Mouse (Mus musculus) ES-E14 (cell line): ENCODE results near the gene Fanca. TPM values are rescaled to one million over a fixed set of nuclear protein-coding genes. Genes with fewer than 3 reads are reported as not detected.

Experiments used
- DNase-seq: peaks from one replicate; pipeline ENCODE4 v3.0.0-alpha.2; 2013; ENCODE audit warnings: low read depth, low spot score
- H3K27ac ChIP-seq: 2 replicates; pipeline ENCODE4 v1.5.1; 2012; ENCODE audit warnings: low read depth, mild to moderate bottlenecking, low read length, moderate library complexity, mixed read lengths; ENCODE audit not compliant: poor library complexity, insufficient read depth, severe bottlenecking
- H3K36me3 ChIP-seq: 2 replicates; pipeline ENCODE4 v1.6.1; 2012; ENCODE audit warnings: mild to moderate bottlenecking, low read length, moderate library complexity, mixed read lengths; ENCODE audit not compliant: control insufficient read depth, poor library complexity, insufficient read depth, severe bottlenecking
- H3K4me1 ChIP-seq, 2 experiments: fragments of 150-350 bp in 1 of 2; sonication (generic) in 1 of 2; 2 replicates each; pipeline ENCODE4 v1.6.1; 2012; ENCODE audit warnings: low read length in 2 of 2, mild to moderate bottlenecking in 1 of 2, mixed read lengths in 1 of 2; ENCODE audit not compliant: control insufficient read depth in 2 of 2, insufficient read depth in 2 of 2, poor library complexity in 1 of 2
- H3K4me3 ChIP-seq, 2 experiments: fragments of 150-350 bp in 1 of 2; sonication (generic) in 1 of 2; 2 replicates each; pipeline ENCODE4 v1.5.1; 2012; ENCODE audit warnings: low read length in 2 of 2, low read depth in 1 of 2, mild to moderate bottlenecking in 1 of 2, mixed read lengths in 1 of 2; ENCODE audit not compliant: insufficient read depth in 1 of 2, poor library complexity in 1 of 2, severe bottlenecking in 1 of 2
- H3K9ac ChIP-seq: 2 replicates; pipeline ENCODE4 v1.6.1; 2012; ENCODE audit warnings: low read depth, mild to moderate bottlenecking, low read length, mixed read lengths; ENCODE audit not compliant: poor library complexity, insufficient read depth, severe bottlenecking
- H3K9me3 ChIP-seq: fragments of 150-350 bp; sonication (generic); 2 replicates; pipeline ENCODE4 v1.6.1; 2012; ENCODE audit warnings: low read depth, mild to moderate bottlenecking, low read length; ENCODE audit not compliant: control insufficient read depth, insufficient read depth
- CHD2 ChIP-seq: IDR thresholded peaks from 2 replicates; pipeline ENCODE4 v1.6.1; 2014; ENCODE audit warnings: mild to moderate bottlenecking, low read depth, low read length, inconsistent platforms
- HCFC1 ChIP-seq: IDR thresholded peaks from 2 replicates; pipeline ENCODE4 v1.6.1; 2012; ENCODE audit warnings: low read length, inconsistent platforms, borderline replicate concordance; ENCODE audit not compliant: insufficient read depth
- MAFK ChIP-seq: IDR thresholded peaks from 2 replicates; pipeline ENCODE4 v1.6.1; 2014; ENCODE audit warnings: mild to moderate bottlenecking, low read depth, low read length, inconsistent platforms; ENCODE audit not compliant: insufficient read depth
- ZC3H11A ChIP-seq: IDR thresholded peaks from 2 replicates; pipeline ENCODE4 v1.6.1; 2012; ENCODE audit warnings: low read depth, mild to moderate bottlenecking, inconsistent platforms, low read length, borderline replicate concordance
- ZNF384 ChIP-seq: IDR thresholded peaks from 2 replicates; pipeline ENCODE4 v1.6.1; 2012; ENCODE audit warnings: low read depth, low read length, inconsistent platforms
- in situ Hi-C, 2 experiments: fragments of 600-800 bp; cut with MboI; formaldehyde crosslinking; loops; one replicate each; pipeline ENCODE4 v1.15.1; 2025; ENCODE audit warnings: low sequenced_read_pairs in 2 of 2, inconsistent platforms in 1 of 2; ENCODE audit not compliant: unreplicated experiment in 2 of 2
- total RNA-seq: library from RNA; depleted of rRNA; stranded (reverse); fragments of 300-350 nt; gene quantifications from 2 replicates; pipeline ENCODE4 v1.2.3, GENCODE M21; 2012; rRNA removed

Fanca gene
- 31.7 and 52.6 TPM in 2 replicates for total RNA-seq

- peaks cover 3 to 7% of the 10 kb centered on the region in 2 experiments; a peak in 2 of 4 replicates for H3K4me1 ChIP-seq
- in situ Hi-C loops = no loop called here
- H3K4me3 ChIP-seq = peak within 1 kb of the TSS; percentile 82 to 89
- H3K27ac ChIP-seq = no peak within 1 kb of the TSS; the same call in 1 of the 2 replicates
- H3K9me3 ChIP-seq = no peaks in the 10 kb centered on the region
- TF ChIP-seq CHD2 = no peak
- TF ChIP-seq ZNF384 = no peak
- TF ChIP-seq ZC3H11A = no peak
- no peak for TF ChIP-seq HCFC1
- TF ChIP-seq MAFK = no peak
- H3K9ac ChIP-seq = peak within 1 kb of the TSS; percentile 87
- H3K36me3 ChIP-seq = peaks cover 4% of the 10 kb centered on the region; the same call in 1 of the 2 replicates
- DNase-seq = peak; percentile 96
Measured at GRCm38 (mm10) chr8:123318467-123318911, at the start of gene Fanca. Gene Fanca (minus strand): TSS chr8:123318576.

- TF ChIP-seq HCFC1 (no peak), ZC3H11A (peak; percentile 44; the same call in 1 of the 2 replicates)
- in situ Hi-C loops = no loop called here
- Histone ChIP-seq H3K27ac (no peak overlapping the region), H3K4me3 (no peak overlapping the region), H3K9ac (no peak overlapping the region), H3K9me3 (no peaks in the 10 kb centered on the region), H3K4me1 (no peaks in the 10 kb centered on the region; a peak in 1 of 4 replicates), H3K36me3 (peaks cover 20% of the 10 kb centered on the region; the same call in 1 of the 2 replicates)
- no peak for DNase-seq
Measured at GRCm38 (mm10) chr8:123361082-123361739, 42.8 kb upstream of the Fanca start.

- no peak for TF ChIP-seq MAFK
- TF ChIP-seq HCFC1 = no peak
- TF ChIP-seq ZNF384 = no peak
- no peak for TF ChIP-seq ZC3H11A
- no peak for TF ChIP-seq CHD2
Measured at GRCm38 (mm10) chr8:123353216-123353615, 34.8 kb upstream of the Fanca start.

GRCm38 (mm10) chr8:123352786-123353185 is 34.4 kb upstream of the Fanca start:
- Histone ChIP-seq H3K4me3 (no peak overlapping the region), H3K9me3 (no peaks in the 10 kb centered on the region), H3K9ac (no peak overlapping the region), H3K4me1 (peaks cover 2% of the 10 kb centered on the region in 2 experiments; a peak in 2 of 4 replicates), H3K27ac (no peak overlapping the region), H3K36me3 (peaks cover 5% of the 10 kb centered on the region; the same call in 1 of the 2 replicates)
- TF ChIP-seq CHD2 = no peak
- no peak for TF ChIP-seq ZC3H11A
- TF ChIP-seq MAFK = no peak
- no peak for TF ChIP-seq ZNF384
- TF ChIP-seq HCFC1 = no peak
- in situ Hi-C loops = no loop called here
- DNase-seq = no peak

More at GRCm38 (mm10) chr8:123353216-123353615, 34.8 kb upstream of the Fanca start:
- no peaks in the 10 kb centered on the region for H3K9me3 ChIP-seq
- 0 out of 2 replicates have a peak, but pooled peaks cover 4% of the 10 kb centered on the region for H3K36me3 ChIP-seq
- H3K4me3 ChIP-seq = no peak overlapping the region
- H3K27ac ChIP-seq = no peak overlapping the region
- DNase-seq = no peak
- in situ Hi-C loops = no loop called here
- no peak overlapping the region for H3K9ac ChIP-seq
- H3K4me1 ChIP-seq = peaks cover 2% of the 10 kb centered on the region in 2 experiments; a peak in 2 of 4 replicates
